Mouse (Mus musculus): ENCODE results near the gene H3f3a.

H3f3a gene

DNA sequence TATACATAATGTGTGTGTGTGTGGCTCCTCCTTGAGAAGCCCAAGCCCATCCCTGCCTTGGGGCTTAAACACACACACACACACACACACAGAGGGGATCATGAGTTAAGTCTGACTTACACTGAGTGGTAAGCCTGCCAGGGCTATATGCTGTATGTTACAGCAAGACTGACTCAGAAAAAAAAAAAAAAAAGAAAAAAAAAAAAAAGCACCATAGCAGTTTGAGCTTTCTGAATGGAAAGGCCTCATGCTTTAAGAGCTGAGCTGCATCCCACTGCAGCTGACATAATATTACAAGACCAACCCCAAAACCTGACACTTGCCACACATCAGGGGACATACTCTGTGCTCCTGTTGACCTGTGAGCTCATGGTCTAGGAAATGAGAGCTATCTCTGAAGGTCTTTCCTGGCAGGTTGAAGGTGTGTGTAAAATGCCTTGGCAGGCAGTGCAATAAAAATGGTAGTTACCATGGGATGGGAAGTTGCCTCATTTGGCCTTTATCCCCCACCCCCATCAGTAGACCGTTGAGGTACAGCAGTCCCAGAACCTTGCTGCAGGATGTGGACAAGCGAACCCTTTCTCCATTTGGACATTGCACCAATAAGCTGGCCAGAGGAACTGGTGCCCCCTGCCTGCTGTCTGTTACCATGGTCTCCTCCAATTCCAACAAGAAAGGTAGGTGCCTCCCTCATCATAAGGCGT, 56.3 kb downstream of the H3f3a start:
- DNase-seq, result no peak

DNA sequence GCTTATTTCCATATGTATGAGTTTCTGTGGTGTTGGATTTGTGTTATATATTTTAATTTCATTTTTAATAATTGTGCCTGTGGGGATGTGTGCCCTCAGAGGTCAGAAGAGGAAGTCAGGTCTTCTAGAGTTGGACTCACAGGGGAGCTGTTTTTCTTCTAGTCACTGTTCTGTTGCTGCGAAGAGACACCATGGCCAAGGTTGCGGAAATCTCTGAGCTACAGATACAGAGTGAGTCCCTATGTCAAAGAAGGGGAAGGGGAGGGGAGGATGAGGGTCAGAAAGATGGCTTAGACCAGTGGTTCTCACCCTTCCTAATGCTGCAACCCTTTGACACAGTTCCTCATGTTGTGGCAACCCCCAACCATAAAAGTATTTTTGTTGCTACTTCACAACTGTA, 57.0 kb downstream of the H3f3a start:
- DNase-seq, result no peak

DNA sequence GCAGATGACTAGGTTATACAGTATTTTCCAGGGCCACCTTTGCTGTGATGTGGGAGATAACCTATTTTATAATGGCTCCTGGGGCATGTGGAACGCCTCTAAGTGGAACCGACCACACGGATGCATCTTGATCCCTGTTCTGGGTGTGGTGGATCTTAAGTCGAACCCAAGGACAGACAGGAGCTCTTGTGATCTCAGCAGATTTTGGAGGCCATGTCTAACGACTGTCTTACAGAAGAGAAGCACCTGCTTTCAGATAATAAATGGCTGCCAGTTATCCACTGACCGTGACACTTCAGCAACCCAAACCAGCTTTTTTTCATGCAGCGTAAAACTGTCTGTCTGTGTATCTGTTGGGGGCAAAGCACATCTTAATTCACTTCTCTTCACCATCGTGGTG, 59.4 kb downstream of the H3f3a start:
- no peak for DNase-seq

DNA sequence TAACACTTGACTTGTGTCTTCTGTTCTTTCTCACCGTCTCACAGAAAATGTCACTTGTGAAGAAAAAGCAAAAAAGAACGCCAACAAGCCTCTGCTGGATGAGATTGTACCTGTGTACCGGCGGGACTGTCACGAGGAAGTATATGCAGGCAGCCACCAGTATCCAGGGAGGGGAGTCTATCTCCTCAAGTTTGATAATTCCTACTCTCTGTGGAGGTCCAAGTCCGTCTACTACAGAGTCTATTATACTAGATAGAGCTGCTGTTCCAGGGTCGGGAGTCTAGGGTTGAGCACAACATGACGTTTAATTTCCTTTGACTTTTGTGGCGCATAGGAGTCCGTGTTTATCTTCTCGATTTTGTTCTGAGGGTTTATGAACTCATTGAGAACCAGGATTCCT, 61.6 kb downstream of the H3f3a start:
- no peak for DNase-seq

Measured in kidney, postnatal 4 days (tissue).